Mouse (Mus musculus): Measurements from ENCODE around the gene Tbxa2r.

DNA sequence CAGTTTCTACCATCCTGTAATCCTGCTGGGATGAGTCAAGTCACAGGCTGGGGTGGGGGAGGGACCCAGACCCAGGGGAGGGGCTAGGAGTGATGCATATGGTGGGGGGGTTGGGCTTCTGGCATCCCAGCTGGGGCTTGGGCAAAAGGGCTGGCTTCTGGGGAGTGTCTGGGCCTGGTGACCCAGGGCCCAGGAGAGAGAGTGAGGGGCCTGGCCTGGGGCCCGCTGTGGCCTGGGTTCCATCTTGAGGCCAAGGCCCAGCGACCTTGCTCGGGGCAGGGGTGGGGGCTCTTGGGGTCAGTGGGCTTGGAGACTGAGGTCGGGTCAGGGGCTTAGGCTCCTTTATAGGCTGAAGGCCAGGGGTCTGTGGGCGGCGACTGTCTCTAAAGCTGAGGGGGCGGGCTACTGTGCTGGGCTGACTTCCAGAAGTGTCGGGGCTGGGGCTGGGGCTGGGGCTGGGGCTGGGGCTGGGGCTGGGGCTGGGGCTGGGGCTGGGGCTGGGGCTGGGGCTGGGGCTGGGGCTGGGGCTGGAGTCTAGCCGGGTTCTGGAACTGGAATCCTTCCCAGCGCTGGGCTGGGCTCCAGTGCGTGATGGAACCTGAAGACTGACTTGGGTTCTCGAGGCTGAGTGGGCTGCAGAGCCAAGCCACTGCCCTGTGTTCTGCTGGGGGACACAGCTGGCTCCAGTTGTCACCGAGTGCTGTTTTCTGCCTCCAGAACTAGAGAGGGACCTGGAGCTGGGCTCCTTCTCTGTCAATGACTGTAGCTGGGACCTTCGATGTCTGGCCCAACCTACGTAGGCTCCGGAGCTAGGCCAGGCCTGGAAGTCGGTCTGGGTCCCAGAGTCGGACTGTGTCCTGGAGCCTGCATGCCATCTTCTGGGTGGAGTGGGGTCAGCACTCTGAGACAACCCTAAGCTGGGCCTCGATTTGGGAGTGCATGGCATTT is 7.1 kb downstream of the Tbxa2r start:
- TF ChIP-seq CTCF (IDR thresholded peaks at IDR 0.05; ENCODE audit: low read depth, low read length), result no peak
- TF ChIP-seq POLR2A (IDR thresholded peaks at IDR 0.05; ENCODE audit: extremely low read depth, insufficient read depth, low read length), result no peak
